Mouse (Mus musculus) left cerebral cortex, adult 18-20 months (tissue): ENCODE measurements around the gene Ttc41. TPM values are rescaled to one million over a fixed set of nuclear protein-coding genes. Genes with fewer than 3 reads are reported as not detected.

Source experiments
- DNase-seq, 2 experiments: peaks; one replicate each; pipeline ENCODE4 v3.0.0; 2021 to 2022; ENCODE audit warnings: low spot score in 2 of 2, mixed read lengths in 1 of 2
- total RNA-seq, 2 experiments: library from RNA; stranded (reverse); gene quantifications; 2 replicates each; pipeline ENCODE4 v1.2.3; 2021

Ttc41 gene
- total RNA-seq, 2 experiments from 2014 or later = 1.6 TPM

DNA sequence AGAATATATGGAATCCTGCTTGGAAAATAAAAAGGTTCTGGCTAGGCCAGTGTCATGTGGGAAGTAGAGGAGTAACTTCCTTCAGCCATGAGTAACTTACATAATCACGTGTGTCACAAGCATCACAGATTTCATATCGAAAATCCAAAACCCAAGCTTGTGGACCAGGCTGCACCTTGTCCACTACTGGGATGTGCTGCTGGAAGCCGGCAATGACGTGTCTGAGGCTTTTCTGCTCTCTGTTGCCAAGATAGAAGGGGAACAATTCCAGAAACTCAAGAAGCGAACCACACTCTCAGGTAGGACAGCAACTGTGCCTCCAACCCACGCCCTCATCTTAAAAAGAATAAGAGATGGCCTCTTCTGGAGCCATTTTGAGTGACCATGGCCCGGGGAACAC, 38.7 kb downstream of the Ttc41 start:
- DNase-seq = no peak

DNA sequence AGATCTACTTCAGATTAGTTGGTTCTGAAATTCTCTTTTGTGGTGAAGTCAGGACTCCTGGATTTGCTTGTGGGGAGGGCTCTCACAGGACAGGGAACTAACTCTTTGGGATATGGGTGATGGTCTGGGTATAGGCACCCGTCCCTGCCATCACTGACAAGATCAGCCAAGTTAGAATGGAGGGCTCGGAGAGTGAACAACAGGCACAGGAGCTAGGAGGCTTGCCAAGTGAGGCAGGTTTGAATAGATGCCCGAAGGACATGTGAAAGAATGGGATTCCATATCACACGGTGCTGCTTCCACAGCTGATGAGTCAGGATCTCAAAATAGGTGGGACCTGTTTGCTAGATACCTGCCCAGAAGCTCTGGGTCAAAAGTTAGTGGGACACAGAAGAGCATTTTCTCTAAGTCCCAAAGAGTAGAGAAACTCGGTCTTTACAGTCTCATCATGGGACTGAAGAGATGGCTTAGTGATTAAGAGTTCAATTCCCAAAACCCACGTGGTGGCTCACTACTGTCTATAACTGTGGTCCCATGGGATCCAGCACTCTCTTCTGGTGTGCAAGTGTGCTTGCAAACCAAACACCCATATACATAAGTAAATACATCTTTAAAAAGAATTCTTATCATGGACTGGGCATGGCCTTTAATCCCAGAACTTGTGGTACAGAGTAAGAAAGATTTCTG, 50.3 kb downstream of the Ttc41 start:
- DNase-seq = no peak

DNA sequence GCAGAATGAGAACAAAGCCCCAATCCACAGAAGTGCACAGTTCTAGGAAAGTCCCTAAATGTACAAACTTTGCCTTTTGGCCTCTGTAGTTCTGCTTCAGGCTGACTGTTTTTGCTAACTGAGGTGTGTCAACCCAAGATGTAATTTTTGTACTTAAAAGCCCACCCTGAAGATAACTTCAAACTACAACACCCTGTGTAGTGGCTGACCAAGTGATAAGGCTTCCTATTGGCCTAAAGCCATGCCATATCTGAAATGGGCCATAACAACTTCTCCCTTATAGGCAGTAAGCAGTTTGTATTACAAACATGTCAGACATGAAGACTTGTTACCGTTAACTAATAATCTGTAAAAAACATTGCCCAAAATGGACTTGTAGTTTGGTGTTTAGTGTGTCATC, 52.1 kb downstream of the Ttc41 start:
- no peak for DNase-seq

DNA sequence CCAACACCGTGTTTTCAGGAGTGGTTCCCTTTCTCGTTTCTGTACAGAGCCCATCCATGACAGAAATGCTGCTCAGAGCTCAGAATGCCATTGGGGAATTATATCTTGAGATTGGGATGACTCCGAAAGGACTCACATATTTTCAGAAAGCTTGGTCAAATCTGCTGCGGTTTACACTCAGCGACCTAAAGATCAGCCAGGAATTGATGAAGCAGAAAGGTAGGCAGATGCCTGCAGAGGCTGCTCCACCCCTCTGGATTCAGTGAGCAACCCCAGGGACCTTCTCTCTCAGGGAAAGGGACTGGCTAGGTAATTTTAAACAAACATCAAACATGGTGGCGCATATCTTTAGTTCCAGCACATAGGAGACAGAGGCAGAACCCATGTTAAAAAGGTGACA, 52.6 kb downstream of the Ttc41 start:
- no peak for DNase-seq

DNA sequence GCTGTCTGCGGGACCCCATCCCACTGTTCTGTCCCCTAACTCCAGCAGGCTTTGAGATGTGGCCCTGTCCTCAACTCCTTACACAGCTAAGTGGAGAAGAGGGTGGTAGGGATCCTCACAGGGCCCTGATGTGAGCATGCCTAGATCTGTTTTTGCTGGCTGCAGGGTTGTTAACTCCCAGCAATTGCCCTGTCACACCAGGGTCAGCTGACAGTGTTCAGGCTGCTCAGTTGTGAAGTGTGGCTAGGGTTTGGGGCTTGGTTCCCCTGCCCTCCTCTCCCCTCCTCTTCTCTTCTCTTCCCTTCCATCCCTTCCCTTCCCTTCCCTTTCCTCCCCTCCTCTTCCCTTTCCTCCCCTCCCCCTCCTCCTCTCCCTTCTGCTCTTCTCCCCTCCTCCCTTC, 55.6 kb downstream of the Ttc41 start:
- no peak for DNase-seq

DNA sequence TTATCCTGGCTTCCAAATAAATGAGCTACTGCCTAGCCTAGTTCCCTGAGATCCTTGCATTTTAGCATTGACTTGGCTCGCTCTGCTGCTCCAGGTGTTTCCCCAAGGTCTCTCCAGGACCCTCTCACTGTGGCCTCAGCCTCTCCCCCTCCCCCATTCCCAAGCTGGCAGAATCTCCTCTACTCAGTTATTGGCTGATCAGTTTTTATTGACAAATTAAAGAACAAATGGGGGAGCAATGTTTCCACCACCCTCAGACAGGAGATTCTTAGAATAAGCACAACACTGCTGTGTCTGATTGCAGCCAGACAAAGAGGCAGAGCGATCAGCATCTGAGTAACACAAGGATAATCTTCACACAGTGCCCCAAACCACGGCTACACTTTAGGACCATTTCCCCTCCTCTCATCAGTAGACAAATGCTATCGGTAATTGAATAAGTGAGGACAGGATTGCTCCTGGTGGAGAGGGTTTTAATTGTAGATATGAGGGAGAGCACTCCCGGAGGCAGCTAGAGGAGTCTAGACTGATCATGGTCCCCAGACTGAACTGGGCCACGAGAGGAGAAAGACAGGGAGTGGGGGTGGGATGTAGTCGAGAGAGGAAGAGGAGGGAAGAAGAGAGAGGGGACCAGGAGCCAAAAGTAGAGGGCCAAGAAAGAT, 56.2 kb downstream of the Ttc41 start:
- DNase-seq = no peak

DNA sequence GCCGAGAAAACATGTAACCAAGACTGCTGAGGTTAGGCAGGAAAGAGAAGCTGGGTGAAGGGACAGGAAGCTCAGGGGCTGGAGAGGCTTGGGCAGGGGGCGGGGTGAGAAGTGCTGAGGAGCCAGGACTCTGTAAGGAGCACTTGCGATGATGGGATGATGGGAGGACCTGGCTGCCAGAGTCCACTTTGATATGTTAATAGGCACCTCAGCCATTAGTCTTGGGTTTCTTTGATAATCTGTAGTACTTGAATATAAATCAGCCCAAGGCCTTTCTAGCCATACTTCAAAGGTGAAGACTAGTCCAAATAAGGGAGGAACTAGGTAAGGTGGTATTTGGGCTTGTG, 56.7 kb downstream of the Ttc41 start:
- no peak for DNase-seq

DNA sequence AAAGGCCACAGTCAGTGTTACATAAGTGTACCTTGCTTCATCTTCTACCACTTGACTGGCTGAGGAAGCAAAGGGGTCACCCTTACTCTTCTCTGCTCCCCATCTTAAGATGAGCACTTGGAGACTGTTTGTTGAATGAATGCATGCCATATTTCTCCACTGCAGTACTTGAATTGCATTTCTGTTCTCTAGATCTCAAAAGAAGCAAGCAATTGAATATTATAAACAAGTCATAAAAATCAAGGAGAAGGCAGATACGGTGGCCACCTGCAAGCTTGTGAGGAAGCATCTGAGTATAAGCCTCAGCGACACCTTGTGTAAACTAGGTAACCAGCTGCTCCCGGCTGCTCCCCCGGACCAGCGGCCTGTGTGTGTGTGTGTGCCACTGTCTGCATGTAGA, 58.1 kb downstream of the Ttc41 start, which contains the start of gene Gm49358:
Gene Gm49358, plus strand, starts transcription at position 301 of the 400 bp plus-strand sequence.
- no peak for DNase-seq

DNA sequence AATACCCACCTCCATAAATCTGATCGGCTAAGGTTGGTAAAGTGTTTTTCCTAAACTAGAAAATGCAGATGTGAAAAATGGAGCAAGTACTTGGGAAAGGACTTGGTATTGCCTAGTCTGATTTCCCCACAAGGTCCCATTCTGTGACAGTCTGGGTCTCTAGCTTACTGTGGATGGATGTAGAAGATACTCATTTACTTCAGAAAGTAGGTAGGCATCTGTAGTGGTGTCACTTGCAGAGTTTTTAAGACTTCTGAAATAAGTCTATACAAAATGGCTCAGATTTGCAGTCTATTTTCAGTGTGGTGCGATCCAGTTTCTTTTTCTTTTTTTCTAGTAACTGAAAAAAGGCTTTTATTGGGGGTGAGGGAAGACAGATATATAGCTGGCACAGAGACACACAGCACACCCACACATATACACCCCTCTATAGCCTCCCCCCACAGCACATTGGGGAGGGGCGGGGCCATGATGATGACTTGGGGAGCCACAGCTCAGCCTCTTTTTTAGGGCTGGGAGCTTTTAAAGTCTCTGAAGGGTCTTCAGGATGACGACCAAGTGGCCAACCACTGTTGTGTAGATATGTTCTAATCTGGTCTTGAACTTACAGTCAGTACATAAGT, 59.8 kb downstream of the Ttc41 start:
- DNase-seq = no peak

DNA sequence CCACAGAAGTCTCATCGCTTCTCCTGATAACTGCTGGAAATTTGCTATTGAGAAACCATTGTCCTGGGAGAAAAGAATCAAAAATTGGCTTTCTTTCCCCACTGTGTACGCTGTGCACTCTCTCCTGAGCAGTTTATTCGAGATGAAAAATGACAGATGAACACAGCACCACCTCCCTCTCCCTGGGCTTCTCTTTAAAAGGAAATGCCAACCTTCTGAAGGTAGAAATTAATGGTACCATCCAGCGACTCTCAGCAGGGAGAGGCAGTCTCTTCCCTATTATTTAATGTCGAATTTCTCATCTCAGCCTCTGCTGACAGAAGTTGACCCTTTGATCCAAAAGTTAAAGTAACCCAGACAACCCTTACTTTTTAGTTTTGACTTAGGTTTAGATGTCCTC, 63.6 kb downstream of the Ttc41 start:
- DNase-seq = no peak

DNA sequence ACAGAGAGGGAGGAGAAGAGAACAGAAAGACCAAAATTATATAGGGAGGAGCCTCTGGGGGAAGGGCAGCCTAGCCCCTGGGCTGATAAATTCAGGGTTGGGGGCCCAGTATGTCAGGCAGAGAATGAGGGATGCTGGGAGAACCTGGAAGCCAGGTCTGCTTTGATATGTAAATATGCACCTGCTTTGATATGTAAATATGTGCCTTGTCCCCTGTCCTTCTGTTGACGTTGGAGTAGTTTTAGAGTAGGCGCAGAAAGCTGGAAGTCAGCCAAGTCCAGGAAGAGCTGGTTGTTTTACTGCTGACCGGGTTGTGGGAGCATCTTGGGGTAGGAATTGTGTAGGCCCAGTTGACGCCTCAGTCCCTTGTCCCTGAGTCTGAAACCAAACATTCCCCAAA, 64.2 kb downstream of the Ttc41 start:
- no peak for DNase-seq

DNA sequence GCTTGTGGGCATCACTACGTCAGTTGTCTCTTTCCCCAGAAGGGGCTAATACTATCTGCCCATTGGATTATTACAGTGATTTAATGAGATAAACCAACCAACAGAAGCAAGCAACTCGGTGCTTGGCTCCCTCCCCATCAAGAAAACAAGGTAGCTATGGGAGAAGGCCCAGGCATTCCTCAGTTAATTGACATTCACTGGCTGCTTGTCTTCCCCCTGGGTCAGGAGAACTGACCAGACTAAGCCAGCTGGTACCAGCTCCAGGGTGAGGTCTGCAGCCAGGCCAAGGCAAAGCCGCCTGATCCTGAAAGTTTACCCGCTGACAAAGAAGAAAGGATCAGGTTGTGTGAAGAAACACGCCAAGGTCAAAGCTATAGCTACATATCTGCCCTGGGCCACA, 66.1 kb downstream of the Ttc41 start:
- DNase-seq = no peak

DNA sequence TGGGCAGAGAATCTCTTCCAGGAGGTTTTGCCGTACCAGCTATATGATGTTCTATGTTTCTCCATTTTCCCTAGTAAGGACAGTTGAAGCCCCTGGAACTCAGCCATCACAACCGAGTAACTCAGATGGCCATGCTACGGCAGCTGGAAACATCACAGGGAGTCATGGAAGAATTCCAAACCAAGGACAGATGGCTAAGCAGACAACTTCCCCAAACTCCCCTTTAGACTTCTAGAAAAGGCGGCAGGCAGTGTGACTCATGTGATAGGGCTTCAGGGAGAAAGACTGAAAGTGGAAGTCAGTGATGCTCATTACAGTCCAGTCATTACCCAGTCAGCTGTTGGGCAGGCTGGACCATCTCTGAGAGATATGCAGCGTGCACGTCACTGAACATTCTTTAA, 66.6 kb downstream of the Ttc41 start:
- peak; percentile 30 to 34 for DNase-seq

DNA sequence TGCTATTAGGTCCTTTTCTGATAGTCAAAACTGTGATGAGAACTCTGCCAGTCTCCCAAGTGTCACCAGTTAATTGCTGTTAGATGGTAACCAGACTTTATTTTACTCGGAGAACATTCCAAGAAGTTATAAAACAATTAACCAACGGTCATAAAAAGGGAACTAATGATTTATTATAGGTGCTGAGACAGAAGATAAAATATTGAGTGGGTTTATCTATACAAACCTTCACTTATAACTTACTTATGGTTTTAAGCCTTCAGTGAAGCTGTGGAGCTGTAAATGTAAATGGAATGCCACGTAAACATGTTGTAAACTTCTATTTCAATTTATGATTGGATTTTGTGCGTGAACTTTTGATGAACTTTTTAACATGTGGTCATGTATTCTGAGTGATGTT, 67.7 kb downstream of the Ttc41 start:
- no peak for DNase-seq

DNA sequence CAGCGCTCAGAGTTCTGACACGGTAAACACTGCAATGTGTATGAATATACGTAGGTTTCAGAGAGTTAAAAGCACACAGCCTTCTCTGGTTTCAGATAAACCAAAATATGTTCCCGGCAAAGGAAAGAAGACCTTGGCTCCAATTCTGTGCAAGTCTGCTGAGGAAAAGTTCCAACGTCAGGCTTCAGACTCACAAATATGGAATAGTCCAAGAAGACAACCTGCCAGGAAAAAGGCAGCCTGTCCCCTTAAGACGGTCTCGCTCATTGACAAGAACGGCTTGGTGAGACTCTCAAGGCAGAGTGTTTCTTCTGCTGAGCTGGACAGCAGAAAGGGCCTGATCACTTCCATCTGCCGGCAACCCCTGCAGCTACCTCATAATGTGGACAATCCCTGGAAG, 70.7 kb downstream of the Ttc41 start:
- no peak for DNase-seq

DNA sequence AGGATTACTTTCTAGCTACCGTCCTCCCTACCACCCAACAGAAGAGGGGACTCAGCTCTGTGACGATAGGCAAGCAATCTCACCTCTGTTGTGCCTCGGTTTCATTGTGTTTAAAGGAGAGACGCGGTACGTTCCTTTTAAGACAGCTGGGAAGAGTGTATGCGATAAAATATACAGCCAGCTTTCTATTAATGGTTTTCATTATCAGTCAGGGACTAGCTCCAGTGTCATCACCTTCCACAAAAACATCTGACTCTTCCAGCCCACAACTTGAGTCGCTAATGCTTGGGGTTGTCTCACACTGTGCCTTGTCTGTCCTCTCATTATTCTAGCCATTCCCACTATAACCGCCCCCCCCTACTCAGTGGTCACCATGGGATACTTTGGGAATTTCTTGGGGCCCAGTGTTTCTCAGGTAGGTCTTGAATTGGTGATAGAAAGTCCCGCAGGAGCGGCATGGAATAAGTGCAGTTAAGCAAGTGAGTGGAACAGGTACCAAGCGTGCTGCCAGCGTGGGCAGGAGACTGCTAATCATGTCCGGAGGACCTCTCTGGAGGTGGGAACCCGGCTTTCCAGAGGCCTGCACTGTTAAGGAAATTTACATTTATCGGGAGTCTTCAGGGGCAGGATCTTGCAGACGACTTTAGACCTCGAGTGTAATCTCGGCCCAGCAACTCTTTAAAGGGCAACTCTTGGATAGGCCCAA, 72.2 kb downstream of the Ttc41 start:
- no peak for DNase-seq

DNA sequence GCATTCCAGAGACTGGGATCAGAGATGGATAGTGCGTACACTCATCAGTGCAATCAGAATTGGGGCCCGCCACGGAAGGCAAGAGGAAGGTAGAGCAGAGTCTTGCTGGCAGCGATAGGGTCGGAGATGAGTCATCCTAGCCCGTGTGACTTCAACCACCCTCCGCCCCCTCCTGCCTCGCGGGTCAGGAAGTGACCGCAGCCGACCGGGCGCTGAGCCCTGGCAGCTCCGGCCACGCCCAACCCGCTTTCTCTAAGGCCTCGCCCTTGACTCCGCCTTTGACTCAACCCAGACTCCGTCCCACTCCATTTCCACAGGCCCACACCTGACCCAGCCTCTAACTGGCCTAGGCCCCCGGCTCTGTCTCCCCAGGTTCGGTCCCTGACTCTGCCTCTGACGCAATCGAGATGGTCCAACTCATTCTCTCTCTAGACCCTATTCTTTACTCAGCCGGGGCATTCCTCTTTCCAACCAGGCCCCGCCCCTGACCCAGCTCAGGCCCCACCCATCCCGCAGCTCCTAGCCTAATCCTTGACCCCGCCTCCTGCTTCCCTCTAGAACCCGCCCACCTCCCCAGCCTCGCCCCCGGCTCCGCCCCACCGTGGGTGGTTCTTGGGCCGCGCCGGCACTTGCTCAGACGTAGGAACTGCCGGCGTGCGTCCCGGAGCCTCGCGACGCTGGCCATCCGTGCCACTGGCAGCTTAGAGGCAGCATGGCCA, 72.9 kb downstream of the Ttc41 start, which contains the start of gene Nt5dc3:
Gene Nt5dc3, plus strand, starts transcription at position 608 of the 719 bp plus-strand sequence.
- DNase-seq = peak; percentile 91 to 93

DNA sequence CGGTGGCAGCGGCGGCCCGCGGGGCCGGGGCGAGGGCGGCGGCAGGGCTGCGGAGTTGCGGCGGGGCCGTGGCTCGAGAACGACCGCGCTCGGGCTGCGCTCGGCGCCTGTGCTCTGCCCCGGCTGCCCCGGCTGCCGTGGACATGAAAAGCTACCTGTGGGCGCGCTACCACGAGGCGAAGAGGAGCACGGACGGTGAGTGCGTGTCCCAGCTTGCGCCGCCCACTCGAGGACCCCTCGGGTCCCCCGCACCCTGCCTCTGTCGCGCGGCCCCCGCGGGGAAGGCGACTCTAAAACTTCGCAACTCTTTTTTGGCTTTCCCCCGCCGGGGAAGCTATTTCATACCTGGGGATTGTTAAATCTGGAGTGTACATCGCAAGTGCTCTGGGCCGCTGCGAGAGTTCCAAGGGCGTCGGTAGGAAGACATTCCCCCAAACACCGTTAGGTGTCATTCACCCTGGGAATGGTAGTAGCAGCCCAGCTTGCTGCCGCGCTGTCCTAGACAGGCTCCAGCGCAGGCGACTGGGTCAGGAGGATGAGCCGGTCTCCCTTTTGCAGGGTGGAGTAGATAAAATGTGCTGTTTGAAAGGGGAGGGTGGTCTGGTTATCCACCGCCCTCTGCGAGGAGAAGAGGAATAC, 73.6 kb downstream of the Ttc41 start:
- peak in 1 of 2 experiments; percentile 19 for DNase-seq

DNA sequence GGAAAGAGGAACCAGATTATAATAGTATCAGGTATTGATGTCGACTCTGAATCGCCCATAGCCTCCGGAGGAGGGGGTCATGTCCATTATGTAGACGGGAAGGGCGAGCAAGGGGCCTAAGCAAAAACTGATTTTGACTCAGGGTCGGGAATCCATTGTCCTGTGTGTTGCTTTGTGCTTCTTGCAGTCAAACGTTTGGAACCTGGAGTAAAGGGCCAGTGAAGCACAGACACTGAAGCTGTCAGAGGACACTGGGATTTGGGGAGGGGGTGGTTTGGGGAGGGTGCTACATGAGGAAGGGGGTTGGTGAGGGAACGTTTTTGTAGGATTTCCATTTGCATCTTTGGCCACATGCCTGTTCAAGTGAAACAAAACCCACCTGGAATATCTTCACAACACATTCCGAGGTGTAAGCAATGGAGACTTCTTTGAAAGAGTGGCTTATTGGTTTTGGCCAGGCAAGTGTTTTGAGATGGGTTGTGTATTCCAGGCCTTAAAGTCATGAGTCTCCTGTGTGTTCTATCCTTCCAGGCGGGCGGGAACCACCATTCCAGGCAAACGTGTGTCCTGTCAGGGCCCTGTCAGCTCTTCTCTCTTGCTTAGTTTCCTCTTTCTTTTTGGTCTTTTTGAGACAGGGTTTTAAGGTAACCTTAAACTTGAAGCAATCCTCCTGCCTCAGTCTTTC, 74.3 kb downstream of the Ttc41 start:
- DNase-seq = no peak

DNA sequence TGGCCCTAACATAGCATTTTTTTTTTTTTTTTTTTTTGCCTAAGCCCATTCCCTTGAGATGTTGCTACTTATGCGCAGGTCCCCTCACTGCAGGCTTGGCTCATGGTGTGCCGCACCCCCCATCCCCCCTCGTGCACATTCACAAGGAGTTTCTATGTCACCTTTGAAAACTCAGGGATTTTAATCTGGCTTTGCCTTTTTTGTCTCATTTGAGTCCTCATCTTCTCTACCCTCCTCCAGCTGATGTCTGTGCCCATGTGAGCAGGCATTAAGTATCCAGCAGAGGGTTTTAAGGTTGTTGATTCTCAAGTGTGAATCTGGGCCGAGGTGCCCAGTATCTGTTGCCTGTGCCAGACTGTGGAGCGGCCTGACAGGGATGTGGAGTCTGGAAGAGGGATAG, 76.0 kb downstream of the Ttc41 start:
- no peak for DNase-seq
